Mouse (Mus musculus): ENCODE data around the gene Map4.

GRCm38 (mm10) chr9:109887321-109887720, 43.9 kb upstream of the Map4 start:
- no peak for TF ChIP-seq CTCF (IDR thresholded peaks at IDR 0.05; ENCODE audit: low read depth)
- TF ChIP-seq EP300 (IDR thresholded peaks at IDR 0.05; ENCODE audit: low read depth), result no peak

All from liver, postnatal 0 days (tissue).